Mouse (Mus musculus) neural tube, embryonic 10.5 days (tissue): Measurements from ENCODE around the gene Nkpd1.

Experiments
- DNase-seq: peaks from one replicate; pipeline ENCODE4 v3.0.0-alpha.2; 2017; ENCODE audit warnings: low spot score; ENCODE audit errors: extremely low spot score

The Nkpd1 gene

GRCm38 (mm10) chr7:19543584-19543983 is 25.9 kb downstream of the Nkpd1 start:
- DNase-seq: no peak

- no peak for DNase-seq
Observed at GRCm38 (mm10) chr7:19546007-19546406, 28.4 kb downstream of the Nkpd1 start.

GRCm38 (mm10) chr7:19547344-19547969 is 29.8 kb downstream of the Nkpd1 start:
- no peak for DNase-seq

GRCm38 (mm10) chr7:19549394-19549793 is 31.8 kb downstream of the Nkpd1 start:
- DNase-seq: no peak

- no peak for DNase-seq
Observed at GRCm38 (mm10) chr7:19551634-19552033, 34.0 kb downstream of the Nkpd1 start.

GRCm38 (mm10) chr7:19552443-19552842 is 34.8 kb downstream of the Nkpd1 start:
- no peak for DNase-seq

- no peak for DNase-seq
Observed at GRCm38 (mm10) chr7:19554168-19554567, 36.5 kb downstream of the Nkpd1 start.

GRCm38 (mm10) chr7:19557086-19557485 is 39.4 kb downstream of the Nkpd1 start:
- no peak for DNase-seq

- no peak for DNase-seq
Observed at GRCm38 (mm10) chr7:19557982-19558900, 40.6 kb downstream of the Nkpd1 start.

- no peak for DNase-seq
Observed at GRCm38 (mm10) chr7:19558965-19559364, 41.3 kb downstream of the Nkpd1 start.

- DNase-seq: no peak
Observed at GRCm38 (mm10) chr7:19560491-19561260, 43.0 kb downstream of the Nkpd1 start.

GRCm38 (mm10) chr7:19561431-19561764 is 43.8 kb downstream of the Nkpd1 start:
- DNase-seq: no peak

GRCm38 (mm10) chr7:19561765-19562642 is 44.4 kb downstream of the Nkpd1 start:
- DNase-seq: peak; percentile 96

- DNase-seq: no peak
Observed at GRCm38 (mm10) chr7:19562643-19563410, 45.2 kb downstream of the Nkpd1 start, which contains the start of gene Ppp1r37. Gene Ppp1r37 (minus strand): TSS chr7:19563076.

- DNase-seq: no peak
Observed at GRCm38 (mm10) chr7:19563884-19564283, 46.2 kb downstream of the Nkpd1 start.

GRCm38 (mm10) chr7:19564455-19564854 is 46.8 kb downstream of the Nkpd1 start:
- DNase-seq: no peak

GRCm38 (mm10) chr7:19565803-19566202 is 48.2 kb downstream of the Nkpd1 start:
- no peak for DNase-seq

GRCm38 (mm10) chr7:19567426-19567825 is 49.8 kb downstream of the Nkpd1 start:
- no peak for DNase-seq

GRCm38 (mm10) chr7:19569647-19570046 is 52.0 kb downstream of the Nkpd1 start:
- no peak for DNase-seq
